Mouse (Mus musculus) A20 (cell line): Measurements from ENCODE around the gene Hpse2.

Experiments used
- DNase-seq: peaks from one replicate; pipeline ENCODE4 v3.0.0-alpha.2; 2011; ENCODE audit warnings: low read depth, low spot score

Hpse2 gene

DNA sequence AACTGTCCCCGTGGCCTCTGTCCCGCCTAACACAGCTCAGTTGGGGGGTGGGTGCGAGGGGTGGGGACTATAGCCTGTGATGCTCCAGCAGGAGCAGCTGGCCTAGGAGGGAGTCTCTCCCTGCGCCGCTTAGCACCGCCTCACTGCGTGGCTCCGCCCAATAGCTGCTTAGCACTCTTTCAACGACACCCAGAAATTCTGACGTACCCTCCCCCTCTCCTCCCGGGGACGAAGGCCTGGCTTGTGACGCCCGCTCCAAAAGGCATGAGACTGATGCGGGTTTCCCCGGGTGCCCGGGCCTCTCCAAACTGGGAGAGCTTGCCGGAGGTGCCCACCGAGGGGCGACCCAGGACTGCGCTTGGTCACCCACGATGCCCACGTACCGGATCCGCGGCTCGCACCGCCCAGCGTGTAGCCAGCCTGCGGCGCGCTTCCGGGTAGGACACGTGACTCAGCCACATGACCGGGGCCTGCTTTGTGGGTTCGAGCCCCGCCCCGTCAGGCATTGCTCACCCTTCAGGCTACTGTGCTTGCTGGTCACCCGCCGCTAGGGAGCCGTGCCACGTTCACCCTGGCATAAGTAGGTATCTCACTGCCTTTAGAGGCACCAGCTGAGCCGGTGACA is 608.5 kb downstream of the Hpse2 start, which contains the start of gene Hps1:
Gene Hps1 (minus strand): TSS at position 448 of the 625 bp plus-strand sequence.
- DNase-seq = peak; percentile 97

DNA sequence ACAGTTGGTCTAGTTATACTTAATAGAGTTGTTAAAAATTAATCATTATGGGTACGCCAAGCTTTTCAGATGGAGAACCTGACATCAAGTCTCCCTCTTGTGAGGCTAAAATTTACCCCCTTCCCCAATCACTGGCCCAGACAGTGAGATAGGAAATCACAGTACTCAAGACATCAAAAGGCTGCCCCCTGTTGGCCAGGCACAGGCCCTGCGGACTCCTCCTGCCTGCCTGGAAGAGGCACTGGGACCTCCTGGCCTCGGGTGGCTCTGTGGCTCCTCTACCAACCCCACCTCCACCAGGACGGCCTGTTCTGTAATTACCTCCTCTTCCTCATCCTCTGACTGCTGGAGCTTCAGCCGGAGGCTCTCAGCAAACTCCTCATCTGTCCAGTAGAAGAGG is 610.4 kb downstream of the Hpse2 start:
- DNase-seq = peak; percentile 62

DNA sequence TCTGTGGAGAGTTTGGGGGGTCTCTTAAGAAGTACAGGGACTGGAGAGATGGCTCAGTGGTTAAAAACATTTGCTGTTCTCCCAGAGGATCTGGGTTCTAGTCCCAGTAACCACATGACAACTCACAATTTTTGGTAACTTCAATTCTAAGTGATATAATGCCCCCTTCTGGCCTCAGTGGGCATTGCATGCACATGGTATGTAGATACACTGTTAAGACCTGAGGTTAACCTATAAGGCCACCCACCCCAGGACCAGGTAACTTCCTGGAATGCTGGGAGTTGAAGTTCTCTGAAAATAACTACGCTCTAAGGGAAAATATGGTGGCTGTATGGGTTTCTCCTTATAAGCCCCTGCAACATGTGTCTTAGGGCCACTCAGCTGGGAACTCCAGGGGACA is 611.3 kb downstream of the Hpse2 start:
- DNase-seq = peak; percentile 65

- no peak for DNase-seq
These were observed 617.8 kb downstream of the Hpse2 start for GRCm38 (mm10) chr19:42770141-42770872.

DNA sequence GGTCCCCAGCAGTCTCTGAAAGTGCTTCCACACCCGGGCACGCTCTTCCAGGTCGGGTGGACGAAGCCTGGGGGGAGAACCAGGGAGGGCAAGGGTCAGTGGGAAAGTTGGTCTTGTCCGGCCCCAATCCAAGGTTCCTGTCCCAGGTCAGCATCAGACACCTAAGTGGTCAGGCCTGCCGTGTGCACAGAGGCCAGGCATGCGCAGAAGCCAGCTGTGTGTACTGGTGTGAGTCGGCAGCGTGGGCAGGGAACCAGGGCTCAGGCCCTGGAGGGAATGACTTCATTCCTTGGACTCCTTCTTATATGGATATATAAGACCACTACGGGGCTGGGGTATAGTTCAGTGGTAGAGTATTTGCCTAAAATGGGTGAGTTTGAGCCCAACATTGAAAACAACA is 618.5 kb downstream of the Hpse2 start:
- DNase-seq = no peak

GRCm38 (mm10) chr19:42767361-42767760 is 620.8 kb downstream of the Hpse2 start:
- no peak for DNase-seq

GRCm38 (mm10) chr19:42764398-42764797 is 623.8 kb downstream of the Hpse2 start:
- no peak for DNase-seq

GRCm38 (mm10) chr19:42756671-42757070 is 631.5 kb downstream of the Hpse2 start:
- DNase-seq = no peak

GRCm38 (mm10) chr19:42755148-42755870 is 632.8 kb downstream of the Hpse2 start:
- DNase-seq = no peak

DNA sequence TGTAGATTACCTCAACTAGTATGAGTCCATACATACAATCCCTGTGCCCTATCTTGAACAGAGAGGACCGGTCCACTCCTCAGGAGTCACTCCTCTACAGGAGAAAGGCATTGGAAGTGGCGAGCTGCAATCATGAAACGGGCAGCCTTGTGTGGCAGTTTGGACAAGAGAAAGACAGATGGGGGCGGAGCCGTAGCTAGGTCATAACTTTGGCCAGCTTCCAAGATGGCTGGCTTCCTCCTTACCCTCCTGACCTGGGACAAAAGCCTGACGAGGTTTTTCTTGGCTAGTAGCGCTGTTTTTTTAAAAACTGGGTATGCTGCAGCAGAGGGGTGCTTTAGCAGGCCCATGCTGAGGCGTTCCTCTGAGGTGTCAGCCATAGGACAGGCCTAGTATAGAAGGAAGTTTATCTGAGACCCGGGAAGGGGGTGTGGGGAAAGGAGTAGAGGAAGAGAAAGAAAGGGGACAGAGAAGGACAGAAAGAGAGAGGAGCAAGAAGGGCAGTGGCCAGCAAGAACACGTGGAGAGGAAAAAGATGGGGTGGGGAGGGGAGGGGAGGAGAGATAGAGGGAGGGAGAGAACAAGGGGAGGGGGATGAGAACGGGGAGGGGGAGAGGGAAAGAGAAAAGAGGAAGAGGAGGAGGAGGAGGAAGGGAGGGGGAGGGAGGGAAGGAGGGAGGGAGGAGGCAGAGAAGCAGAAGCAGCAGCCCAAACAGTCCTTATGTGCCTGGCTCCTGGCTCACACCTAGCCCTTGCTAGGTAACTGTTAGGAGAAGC is 634.8 kb downstream of the Hpse2 start:
- no peak for DNase-seq

GRCm38 (mm10) chr19:42752363-42752931 is 635.7 kb downstream of the Hpse2 start, which contains the start of gene Pyroxd2:
Pyroxd2 (minus strand) TSS chr19:42752775.
- no peak for DNase-seq

DNA sequence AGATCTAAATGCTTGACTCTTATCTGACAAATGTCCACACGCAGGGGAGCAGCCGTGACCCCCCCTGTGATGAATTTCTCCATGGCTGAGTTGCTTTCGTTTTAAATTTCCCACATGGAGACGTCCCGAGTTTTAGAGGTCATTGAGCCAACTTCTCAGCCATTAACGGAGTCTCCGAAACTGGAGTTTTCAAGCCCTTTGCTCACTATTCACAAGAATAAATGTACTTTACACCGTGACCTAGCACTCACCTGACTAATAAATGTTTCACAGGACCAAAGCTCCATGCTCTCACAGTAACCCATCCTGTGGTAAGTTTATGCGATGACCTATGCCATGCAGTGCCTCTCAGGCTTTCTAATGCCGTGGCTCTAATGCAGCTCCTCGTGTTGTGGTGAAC is 638.0 kb downstream of the Hpse2 start:
- no peak for DNase-seq

DNA sequence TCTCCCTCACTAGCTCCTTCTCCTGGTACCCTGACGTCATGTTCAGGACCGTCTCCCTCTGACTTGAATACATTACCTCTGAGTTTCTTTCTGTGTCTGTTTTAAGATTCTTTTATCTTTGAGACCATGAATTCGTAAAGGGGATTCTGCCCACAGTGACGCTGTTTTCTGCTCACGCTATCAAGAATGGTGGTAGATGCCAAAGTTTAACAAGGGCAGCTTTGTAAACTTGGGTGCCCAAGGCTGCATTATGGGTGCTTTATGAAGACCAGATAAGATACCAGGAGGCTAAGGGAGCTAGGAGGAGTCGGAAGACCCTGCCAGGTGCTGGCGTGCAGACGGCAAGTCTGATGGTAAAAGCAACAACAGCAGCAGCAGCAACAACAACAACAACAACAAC is 641.5 kb downstream of the Hpse2 start:
- DNase-seq = no peak

DNA sequence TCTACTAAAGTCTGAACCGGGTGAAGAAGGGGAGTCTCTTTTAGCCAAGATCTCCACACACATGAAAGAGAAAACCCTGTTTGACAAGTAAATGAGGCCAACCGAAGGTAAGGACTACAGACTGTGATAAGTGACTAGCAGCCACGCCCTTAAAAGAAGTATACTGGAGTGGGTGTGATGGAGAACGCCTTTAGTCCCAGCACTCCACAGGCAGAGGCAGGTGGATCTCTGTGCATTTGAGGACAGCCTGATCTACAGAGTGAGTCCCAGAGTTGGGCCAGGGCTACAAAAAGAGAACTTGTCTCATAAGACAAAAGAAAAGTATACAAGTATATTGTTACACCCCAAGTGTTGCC is 642.3 kb downstream of the Hpse2 start:
- no peak for DNase-seq

DNA sequence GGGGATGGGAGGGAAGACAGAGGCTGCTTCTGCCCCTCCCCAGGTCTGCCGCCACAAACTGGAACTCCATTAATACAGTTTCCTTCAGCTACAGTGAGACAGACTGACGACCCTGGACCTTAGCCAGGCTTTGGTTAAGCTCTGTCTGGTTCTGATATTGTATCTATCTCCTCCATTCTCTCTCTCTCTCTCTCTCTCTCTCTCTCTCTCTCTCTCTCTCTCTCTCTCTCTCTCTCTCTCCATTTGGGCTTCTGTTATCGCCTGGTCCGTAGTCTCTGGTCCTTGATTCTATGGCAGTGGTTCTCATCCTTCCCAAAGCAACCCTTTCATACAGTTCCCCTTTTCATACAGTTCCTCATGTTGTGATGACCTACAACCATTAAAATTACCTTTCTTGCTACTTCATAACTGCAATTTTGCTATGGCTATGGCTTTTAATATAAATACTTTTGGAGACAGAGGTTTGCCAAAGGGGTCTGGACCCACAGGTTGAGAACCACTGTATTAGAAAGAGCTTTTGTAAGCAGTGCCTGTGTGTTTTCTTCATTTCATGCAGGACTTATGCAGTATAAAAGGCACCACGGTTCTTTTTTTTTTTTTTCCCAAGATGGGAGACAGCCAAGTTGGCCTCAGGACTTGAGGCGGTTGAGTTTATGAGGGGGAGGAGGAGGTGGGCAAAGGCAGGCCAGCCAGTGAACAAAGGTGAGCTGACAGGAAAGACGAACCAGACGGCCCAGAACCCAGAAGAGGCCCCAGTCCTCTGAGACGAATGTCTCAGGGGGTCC is 642.9 kb downstream of the Hpse2 start:
- no peak for DNase-seq

DNA sequence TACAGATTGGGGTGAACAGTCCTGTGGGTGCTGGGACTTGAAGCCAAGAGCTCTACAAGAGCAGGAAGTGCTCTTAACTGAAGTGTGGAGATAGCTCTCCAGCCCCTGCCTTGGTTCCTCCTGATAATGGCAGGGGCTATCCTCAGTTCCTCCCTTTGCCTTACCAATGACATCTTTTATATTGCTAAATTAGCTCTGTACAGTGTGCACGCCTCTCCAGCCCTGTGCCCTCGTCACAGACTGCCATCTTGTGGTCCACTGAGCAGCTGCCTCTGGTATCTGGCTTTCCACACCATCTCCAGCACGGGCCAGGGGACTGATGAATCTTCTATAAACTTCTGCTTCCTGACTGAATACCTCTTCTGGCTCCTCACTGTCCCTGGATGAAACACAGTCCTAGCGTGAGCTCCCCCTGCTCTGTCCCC is 644.0 kb downstream of the Hpse2 start:
- peak; percentile 38 for DNase-seq

GRCm38 (mm10) chr19:42743261-42743660 is 644.9 kb downstream of the Hpse2 start:
- DNase-seq = no peak

GRCm38 (mm10) chr19:42741884-42742283 is 646.3 kb downstream of the Hpse2 start:
- DNase-seq = no peak

DNA sequence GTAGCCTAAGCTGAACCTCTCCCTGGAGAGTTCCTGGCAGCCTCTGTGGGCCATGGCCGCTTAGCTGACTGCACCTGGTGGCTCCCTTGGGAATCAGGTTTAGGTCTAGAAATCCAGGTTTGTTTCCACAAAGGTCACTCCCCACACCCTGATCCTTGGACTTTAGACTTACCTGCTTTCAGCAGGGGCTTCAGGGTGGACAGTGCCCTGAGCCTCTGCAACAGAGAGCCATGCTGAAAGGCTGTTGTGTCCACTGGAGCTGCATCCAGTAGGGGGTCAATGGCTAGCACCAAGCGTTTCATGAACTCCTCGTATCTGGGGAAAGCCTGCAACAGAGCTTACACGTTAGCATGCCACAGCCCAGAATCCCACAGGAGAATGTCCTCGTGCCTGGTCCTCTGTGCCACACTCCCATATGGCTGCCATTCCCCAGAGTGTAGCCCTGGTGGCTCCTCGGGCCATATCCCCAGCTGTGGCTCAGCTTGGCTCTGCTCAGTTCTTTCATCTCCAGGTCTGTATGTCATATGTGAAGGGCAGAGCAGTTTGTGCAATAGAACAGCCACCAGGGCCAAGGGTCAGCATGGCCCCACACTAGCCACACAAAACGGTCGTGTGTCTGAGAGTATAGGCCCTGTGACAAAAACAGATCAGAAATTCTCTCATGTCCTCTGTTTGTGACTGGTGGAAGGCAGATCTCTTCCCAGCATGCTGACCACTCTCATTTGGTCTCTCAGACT is 647.8 kb downstream of the Hpse2 start:
- DNase-seq = no peak

GRCm38 (mm10) chr19:42739734-42740133 is 648.4 kb downstream of the Hpse2 start:
- DNase-seq = no peak
